Comparison of ENCODE assay signal across 18 mouse cellular contexts in genomic region chr1:139039529-139040230, GRCm38 (mm10).
A peak's percentile ranks its signal among the peaks of the same experiment; 100 is the strongest.
DNase-seq lines count a peak whose midpoint lies in the region; ATAC-seq lines count a peak whose summit lies in the region.
"Had no signal": no experiment of that assay in that cellular context is flagged by ENCODE, and none has a peak within 500 bp of the region (broad histone marks: within the 10 kb centered on the region; RNA-seq: fewer than 3 reads in every experiment).

No protein-coding gene starts in this region.

- H3K4me2 ChIP-seq in hindbrain, embryonic 11.5 days (replicated peaks; ENCODE audit: low read depth, low read length), result no peak overlapping the region
- H3K4me2 ChIP-seq in hindbrain, embryonic 13.5 days, result no peak overlapping the region
- no peak overlapping the region for H3K4me2 ChIP-seq in forebrain, embryonic 16.5 days (ENCODE audit: low read length)
- no peak overlapping the region for H3K4me2 ChIP-seq in intestine, embryonic 15.5 days (replicated peaks)
- H3K4me2 ChIP-seq: heart, embryonic 15.5 days; hindbrain, embryonic 15.5 days; limb, embryonic 15.5 days; lung, embryonic 14.5 days had no signal

- ATAC-seq in hindbrain, embryonic 11.5 days (ENCODE audit: low FRiP score), result peak; percentile 65; the same call in 1 of the 2 replicates
- ATAC-seq in hindbrain, embryonic 13.5 days (ENCODE audit: low FRiP score), result no peak
- ATAC-seq in forebrain, embryonic 16.5 days, result peak; percentile 66
- no peak for ATAC-seq in intestine, embryonic 15.5 days
- ATAC-seq: CD4-positive, CD25-positive, alpha-beta regulatory T cell, adult 4 months had no signal

- H3K4me1 ChIP-seq in hindbrain, embryonic 11.5 days (replicated peaks; ENCODE audit: control insufficient read depth, insufficient read depth, low read length), result no peaks in the 10 kb centered on the region
- H3K4me1 ChIP-seq in hindbrain, embryonic 13.5 days (replicated peaks), result peaks cover 3% of the 10 kb centered on the region; the same call in 1 of the 2 replicates
- H3K4me1 ChIP-seq in forebrain, embryonic 16.5 days (replicated peaks; ENCODE audit: control insufficient read depth, insufficient read depth, low read length), result 0 out of 2 replicates have a peak, but pooled peaks cover 3% of the 10 kb centered on the region
- no peaks in the 10 kb centered on the region for H3K4me1 ChIP-seq in intestine, embryonic 15.5 days (replicated peaks)
- H3K4me1 ChIP-seq: hindbrain, embryonic 15.5 days; limb, embryonic 15.5 days had no signal

- 56% methylated on average over 7 of the region's 7 CpGs for WGBS in hindbrain, embryonic 11.5 days
- 54% methylated on average over 7 of the region's 7 CpGs for WGBS in hindbrain, embryonic 13.5 days
- WGBS in forebrain, embryonic 16.5 days, result 27% methylated on average over 7 of the region's 7 CpGs
- 72% methylated on average over 7 of the region's 7 CpGs for WGBS in intestine, embryonic 15.5 days

- H3K9me3 ChIP-seq in hindbrain, embryonic 11.5 days (ENCODE audit: control insufficient read depth, low read length), result no peaks in the 10 kb centered on the region
- H3K9me3 ChIP-seq in hindbrain, embryonic 13.5 days, result no peaks in the 10 kb centered on the region
- H3K9me3 ChIP-seq in forebrain, embryonic 16.5 days (ENCODE audit: control insufficient read depth, low read length), result no peaks in the 10 kb centered on the region
- H3K9me3 ChIP-seq in intestine, embryonic 15.5 days, result no peaks in the 10 kb centered on the region
- H3K9me3 ChIP-seq: heart, embryonic 15.5 days; hindbrain, embryonic 15.5 days; limb, embryonic 15.5 days; megakaryocyte, embryonic 14.5 days had no signal

- no peak overlapping the region for H3K9ac ChIP-seq in hindbrain, embryonic 11.5 days (ENCODE audit: low read depth, low read length)
- H3K9ac ChIP-seq in hindbrain, embryonic 13.5 days, result no peak overlapping the region
- H3K9ac ChIP-seq in forebrain, embryonic 16.5 days (replicated peaks; ENCODE audit: low read depth, low read length), result no peak overlapping the region
- no peak overlapping the region for H3K9ac ChIP-seq in intestine, embryonic 15.5 days
- H3K9ac ChIP-seq: heart, embryonic 15.5 days; hindbrain, embryonic 15.5 days; limb, embryonic 15.5 days; lung, embryonic 14.5 days had no signal

- intact Hi-C loops in gastrocnemius, postnatal 14 days (cut with DNase I; ENCODE audit: low total_unique reads), result no loop called here

- no peaks in the 10 kb centered on the region for H3K36me3 ChIP-seq in hindbrain, embryonic 11.5 days (ENCODE audit: control insufficient read depth, insufficient read depth, low read length)
- H3K36me3 ChIP-seq in hindbrain, embryonic 13.5 days, result no peaks in the 10 kb centered on the region
- no peaks in the 10 kb centered on the region for H3K36me3 ChIP-seq in forebrain, embryonic 16.5 days (ENCODE audit: control insufficient read depth, insufficient read depth)
- H3K36me3 ChIP-seq in intestine, embryonic 15.5 days, result no peaks in the 10 kb centered on the region
- H3K36me3 ChIP-seq: heart, embryonic 15.5 days; hindbrain, embryonic 15.5 days; limb, embryonic 15.5 days had no signal

- H3K27me3 ChIP-seq in hindbrain, embryonic 11.5 days (ENCODE audit: control insufficient read depth, insufficient read depth, low read length), result no peaks in the 10 kb centered on the region
- H3K27me3 ChIP-seq in hindbrain, embryonic 13.5 days, result no peaks in the 10 kb centered on the region
- H3K27me3 ChIP-seq in forebrain, embryonic 16.5 days (replicated peaks; ENCODE audit: control insufficient read depth, insufficient read depth, low read length), result no peaks in the 10 kb centered on the region
- H3K27me3 ChIP-seq in intestine, embryonic 15.5 days (replicated peaks), result no peaks in the 10 kb centered on the region
- H3K27me3 ChIP-seq: heart, embryonic 15.5 days; hindbrain, embryonic 15.5 days; limb, embryonic 15.5 days; megakaryocyte, embryonic 14.5 days had no signal

- H3K27ac ChIP-seq in hindbrain, embryonic 11.5 days (ENCODE audit: low read depth, low read length), result no peak overlapping the region
- H3K27ac ChIP-seq in hindbrain, embryonic 13.5 days, result no peak overlapping the region
- H3K27ac ChIP-seq in forebrain, embryonic 16.5 days (ENCODE audit: low read length), result no peak overlapping the region
- no peak overlapping the region for H3K27ac ChIP-seq in intestine, embryonic 15.5 days
- H3K27ac ChIP-seq: heart, embryonic 15.5 days; hindbrain, embryonic 15.5 days; limb, embryonic 15.5 days had no signal

- peak; percentile 30 for DNase-seq in hindbrain, embryonic 11.5 days (ENCODE audit: low spot score)
- DNase-seq in B cell, adult 2 months, result peak; percentile 35 to 51
- DNase-seq in cerebellum, adult 8-10 months, result peak; percentile 39
- DNase-seq in gastrocnemius, postnatal 14 days, result no peak
- no peak for DNase-seq in left cerebral cortex, adult 9 months (ENCODE audit: low spot score in 2 of 2)
- DNase-seq: gastrocnemius, postnatal 10 days; layer of hippocampus, adult 9-11 months; lung, embryonic 14.5 days; thymus, adult 2 months had no signal

- H3K4me3 ChIP-seq in hindbrain, embryonic 11.5 days (ENCODE audit: low read depth, low read length), result no peak overlapping the region
- H3K4me3 ChIP-seq in hindbrain, embryonic 13.5 days, result no peak overlapping the region
- H3K4me3 ChIP-seq in forebrain, embryonic 16.5 days (replicated peaks; ENCODE audit: low read length), result no peak overlapping the region
- no peak overlapping the region for H3K4me3 ChIP-seq in intestine, embryonic 15.5 days (replicated peaks)
- H3K4me3 ChIP-seq: erythroblast, embryonic 14.5 days; heart, embryonic 15.5 days; hindbrain, embryonic 15.5 days; limb, embryonic 15.5 days; megakaryocyte, embryonic 14.5 days had no signal

Comparison
In these comparisons a context has a peak if more than half of its experiments do, and no peak if none do; other contexts are left out.
1. ATAC-seq: peak in hindbrain, embryonic 11.5 days (single experiment) and forebrain, embryonic 16.5 days (single experiment); none in hindbrain, embryonic 13.5 days (single experiment) and intestine, embryonic 15.5 days (single experiment).
2. DNase-seq: peak in hindbrain, embryonic 11.5 days (single experiment), B cell, adult 2 months (2 of 2) and cerebellum, adult 8-10 months (single experiment); none in gastrocnemius, postnatal 14 days (single experiment) and left cerebral cortex, adult 9 months (0 of 2).